In genomic region chr10:121443791-121444190, GRCm38 (mm10) we compare ENCODE assay signal across 22 mouse cellular contexts. TPM values are rescaled to one million over a fixed set of nuclear protein-coding genes. Genes with fewer than 3 reads are reported as not detected.
DNase-seq lines count a peak whose midpoint lies in the region; ATAC-seq and TF ChIP-seq lines count a peak whose summit lies in the region.
"Had no signal": no experiment of that assay in that cellular context is flagged by ENCODE, and none has a peak within 500 bp of the region (broad histone marks: within the 10 kb centered on the region; RNA-seq: fewer than 3 reads in every experiment).

No protein-coding gene starts in this region.

- peak; percentile 74 to 84 for DNase-seq in adrenal gland, adult (ENCODE audit: inconsistent age in 2 of 2, low spot score in 1 of 2)
- no peak for DNase-seq in adrenal gland, postnatal 4 days (ENCODE audit: low spot score in 2 of 2)
- DNase-seq in limb, embryonic 10.5 days (ENCODE audit: low spot score), result no peak
- DNase-seq in adrenal gland, postnatal 25 days, result peak; percentile 60
- DNase-seq in stomach, postnatal 0 days (ENCODE audit: low spot score), result no peak
- DNase-seq in neural tube, embryonic 10.5 days (ENCODE audit: extremely low spot score, low spot score), result no peak
- DNase-seq in cerebellum, postnatal 4 days (ENCODE audit: low spot score in 2 of 2), result no peak
- DNase-seq: cerebellum, adult 9-10 months; gastrocnemius, postnatal 10 days; kidney, adult 8-10 months; layer of hippocampus, adult 9-11 months; liver, embryonic 13.5 days had no signal

- H3K9ac ChIP-seq in limb, embryonic 13.5 days, result no peak overlapping the region
- no peak overlapping the region for H3K9ac ChIP-seq in stomach, postnatal 0 days (ENCODE audit: low read length)
- H3K9ac ChIP-seq: embryonic facial prominence, embryonic 15.5 days; forebrain, embryonic 12.5 days; hindbrain, embryonic 12.5 days; liver, embryonic 13.5 days; lung, embryonic 15.5 days; stomach, embryonic 15.5 days had no signal

- no peak for TF ChIP-seq CTCF in stomach, postnatal 0 days (IDR thresholded peaks at IDR 0.05; ENCODE audit: low read depth)

- peaks cover 36% of the 10 kb centered on the region for H3K4me1 ChIP-seq in limb, embryonic 13.5 days
- H3K4me1 ChIP-seq in limb, embryonic 10.5 days, result peaks cover 43% of the 10 kb centered on the region
- H3K4me1 ChIP-seq in stomach, postnatal 0 days (replicated peaks; ENCODE audit: control insufficient read depth, insufficient read depth), result no peaks in the 10 kb centered on the region

- ATAC-seq in limb, embryonic 13.5 days (ENCODE audit: low FRiP score, low read depth), result no peak
- ATAC-seq in stomach, postnatal 0 days (ENCODE audit: low FRiP score, low TSS enrichment), result peak; percentile 52; the same call in 1 of the 2 replicates

- 92% methylated on average over 9 of the region's 9 CpGs for WGBS in limb, embryonic 13.5 days
- WGBS in limb, embryonic 10.5 days, result 95% methylated on average over 9 of the region's 9 CpGs
- 53% methylated on average over 9 of the region's 9 CpGs for WGBS in stomach, postnatal 0 days

- H3K27ac ChIP-seq in limb, embryonic 13.5 days, result peak overlapping the region; percentile 1; the same call in 1 of the 2 replicates
- H3K27ac ChIP-seq in limb, embryonic 10.5 days, result no peak overlapping the region
- H3K27ac ChIP-seq in stomach, postnatal 0 days (replicated peaks), result no peak overlapping the region; the same call in 1 of the 2 replicates
- H3K27ac ChIP-seq: embryonic facial prominence, embryonic 15.5 days; forebrain, embryonic 12.5 days; hindbrain, embryonic 12.5 days; left cerebral cortex, adult 2 months; liver, embryonic 13.5 days; lung, embryonic 15.5 days; macrophage; midbrain, embryonic 10.5 days; stomach, embryonic 15.5 days had no signal

- no peaks in the 10 kb centered on the region for H3K27me3 ChIP-seq in limb, embryonic 13.5 days
- H3K27me3 ChIP-seq in limb, embryonic 10.5 days (ENCODE audit: low read depth, poor library complexity, severe bottlenecking), result no peaks in the 10 kb centered on the region
- no peaks in the 10 kb centered on the region for H3K27me3 ChIP-seq in stomach, postnatal 0 days (ENCODE audit: control insufficient read depth, insufficient read depth, low read length)
- H3K27me3 ChIP-seq: CH12.LX; embryonic facial prominence, embryonic 15.5 days; forebrain, embryonic 12.5 days; hindbrain, embryonic 12.5 days; liver, embryonic 13.5 days; lung, embryonic 15.5 days; stomach, embryonic 15.5 days had no signal

- H3K9me3 ChIP-seq in limb, embryonic 13.5 days, result no peaks in the 10 kb centered on the region
- H3K9me3 ChIP-seq in limb, embryonic 10.5 days (replicated peaks), result no peaks in the 10 kb centered on the region
- H3K9me3 ChIP-seq in stomach, postnatal 0 days (ENCODE audit: control insufficient read depth, low read length), result no peaks in the 10 kb centered on the region
- H3K9me3 ChIP-seq: embryonic facial prominence, embryonic 15.5 days; forebrain, embryonic 12.5 days; hindbrain, embryonic 12.5 days; liver, embryonic 13.5 days; lung, embryonic 15.5 days; midbrain, embryonic 10.5 days; stomach, embryonic 15.5 days had no signal

- H3K4me2 ChIP-seq in limb, embryonic 13.5 days (replicated peaks), result no peak overlapping the region
- H3K4me2 ChIP-seq in stomach, postnatal 0 days (replicated peaks; ENCODE audit: low read depth), result no peak overlapping the region
- H3K4me2 ChIP-seq: embryonic facial prominence, embryonic 15.5 days; forebrain, embryonic 12.5 days; hindbrain, embryonic 12.5 days; liver, embryonic 13.5 days; lung, embryonic 15.5 days; stomach, embryonic 15.5 days had no signal

- no peak overlapping the region for H3K4me3 ChIP-seq in limb, embryonic 13.5 days
- H3K4me3 ChIP-seq in limb, embryonic 10.5 days, result no peak overlapping the region
- no peak overlapping the region for H3K4me3 ChIP-seq in stomach, postnatal 0 days (ENCODE audit: low read depth, low read length)
- H3K4me3 ChIP-seq: embryonic facial prominence, embryonic 15.5 days; forebrain, embryonic 12.5 days; hindbrain, embryonic 12.5 days; left cerebral cortex, adult 2 months; liver, embryonic 13.5 days; lung, embryonic 15.5 days; midbrain, embryonic 10.5 days; stomach, embryonic 15.5 days had no signal

- no peaks in the 10 kb centered on the region for H3K36me3 ChIP-seq in limb, embryonic 13.5 days
- H3K36me3 ChIP-seq in limb, embryonic 10.5 days, result no peaks in the 10 kb centered on the region
- no peaks in the 10 kb centered on the region for H3K36me3 ChIP-seq in stomach, postnatal 0 days (ENCODE audit: control insufficient read depth, insufficient read depth, low read length)
- H3K36me3 ChIP-seq: embryonic facial prominence, embryonic 15.5 days; forebrain, embryonic 12.5 days; hindbrain, embryonic 12.5 days; liver, embryonic 13.5 days; lung, embryonic 15.5 days; midbrain, embryonic 10.5 days; stomach, embryonic 15.5 days had no signal

- TF ChIP-seq EP300 in stomach, postnatal 0 days (optimal IDR thresholded peaks at IDR 0.05), result no peak

RNA-seq across cellular contexts. Expression of gene Rassf3, which starts 32.4 kb away (rescaled TPM):
- total RNA-seq in adrenal gland, postnatal 4 days (2021), result 10 to 100 TPM; 37.6 to 44.5 TPM
- 17.8 and 18.1 TPM in 2 replicates for polyA plus RNA-seq in limb, embryonic 13.5 days (2015; fragmentation: Nextera tagmentation; extraction: Ambion mirVana)
- 18.0 and 21.1 TPM in 2 replicates for polyA plus RNA-seq in limb, embryonic 10.5 days (2016; fragmentation: Nextera tagmentation; extraction: Ambion mirVana)
- 33.3 and 36.8 TPM in 2 replicates for total RNA-seq in adrenal gland, postnatal 25 days (2021)
- polyA plus RNA-seq in stomach, postnatal 0 days (2015; fragmentation: Nextera tagmentation; extraction: Ambion mirVana), result 19.2 and 20.0 TPM in 2 replicates

Comparison
In these comparisons a context has a peak if more than half of its experiments do, and no peak if none do; other contexts are left out.
1. DNase-seq: peak in adrenal gland, adult (2 of 2) and adrenal gland, postnatal 25 days (single experiment); none in adrenal gland, postnatal 4 days (0 of 2), limb, embryonic 10.5 days (single experiment), stomach, postnatal 0 days (single experiment), neural tube, embryonic 10.5 days (single experiment) and cerebellum, postnatal 4 days (0 of 2).